Comparison of ENCODE assay signal across 22 mouse cellular contexts in genomic region chr13:89549507-89549906, GRCm38 (mm10). TPM values are rescaled to one million over a fixed set of nuclear protein-coding genes. Genes with fewer than 3 reads are reported as not detected.
DNase-seq lines count a peak whose midpoint lies in the region; ATAC-seq and TF ChIP-seq lines count a peak whose summit lies in the region.
"Had no signal": no experiment of that assay in that cellular context is flagged by ENCODE, and none has a peak within 500 bp of the region (broad histone marks: within the 10 kb centered on the region; RNA-seq: fewer than 3 reads in every experiment).

No protein-coding gene starts in this region.

- no peak overlapping the region for H3K4me3 ChIP-seq in intestine, embryonic 15.5 days (replicated peaks)
- no peak overlapping the region for H3K4me3 ChIP-seq in intestine, postnatal 0 days (ENCODE audit: low read depth, low read length)
- H3K4me3 ChIP-seq in lung, embryonic 16.5 days (ENCODE audit: low read length): no peak overlapping the region
- H3K4me3 ChIP-seq: forebrain, embryonic 10.5 days; forebrain, embryonic 13.5 days; gastrocnemius, adult 2 months; hindbrain, embryonic 12.5 days; hindbrain, embryonic 15.5 days had no signal

- no peaks in the 10 kb centered on the region for H3K36me3 ChIP-seq in intestine, embryonic 15.5 days
- H3K36me3 ChIP-seq in intestine, postnatal 0 days (ENCODE audit: control insufficient read depth, insufficient read depth): no peaks in the 10 kb centered on the region
- no peaks in the 10 kb centered on the region for H3K36me3 ChIP-seq in lung, embryonic 16.5 days (ENCODE audit: control insufficient read depth, insufficient read depth, low read length)
- H3K36me3 ChIP-seq: forebrain, embryonic 10.5 days; hindbrain, embryonic 12.5 days; hindbrain, embryonic 15.5 days had no signal

- ATAC-seq in intestine, embryonic 15.5 days: 0 out of 2 replicates have a peak, but pooled peaks have one; percentile 28
- no peak for ATAC-seq in intestine, postnatal 0 days
- ATAC-seq in lung, embryonic 16.5 days (ENCODE audit: low read depth): peak; percentile 59
- ATAC-seq: forebrain, embryonic 13.5 days; forebrain, embryonic 16.5 days had no signal

- no peak overlapping the region for H3K9ac ChIP-seq in intestine, embryonic 15.5 days
- H3K9ac ChIP-seq in intestine, postnatal 0 days (ENCODE audit: low read depth, low read length): no peak overlapping the region
- no peak overlapping the region for H3K9ac ChIP-seq in lung, embryonic 16.5 days (ENCODE audit: low read length)
- H3K9ac ChIP-seq: forebrain, embryonic 13.5 days; hindbrain, embryonic 12.5 days; hindbrain, embryonic 15.5 days had no signal

- H3K27me3 ChIP-seq in intestine, embryonic 15.5 days (replicated peaks): no peaks in the 10 kb centered on the region
- no peaks in the 10 kb centered on the region for H3K27me3 ChIP-seq in intestine, postnatal 0 days (replicated peaks; ENCODE audit: control insufficient read depth, insufficient read depth, low read length)
- H3K27me3 ChIP-seq in lung, embryonic 16.5 days (ENCODE audit: control insufficient read depth, insufficient read depth, low read depth, low read length): no peaks in the 10 kb centered on the region
- H3K27me3 ChIP-seq: CH12.LX; forebrain, embryonic 13.5 days; hindbrain, embryonic 12.5 days; hindbrain, embryonic 15.5 days had no signal

- 47% methylated on average over 4 of the region's 4 CpGs for WGBS in intestine, embryonic 15.5 days
- 55% methylated on average over 4 of the region's 4 CpGs for WGBS in intestine, postnatal 0 days
- WGBS in lung, embryonic 16.5 days: 55% methylated on average over 3 of the region's 4 CpGs

- no peak overlapping the region for H3K27ac ChIP-seq in intestine, embryonic 15.5 days
- no peak overlapping the region for H3K27ac ChIP-seq in intestine, postnatal 0 days (ENCODE audit: low read depth, low read length)
- H3K27ac ChIP-seq in lung, embryonic 16.5 days (ENCODE audit: low read length): no peak overlapping the region
- H3K27ac ChIP-seq: forebrain, embryonic 10.5 days; forebrain, embryonic 13.5 days; gastrocnemius, adult 2 months; hindbrain, embryonic 12.5 days; hindbrain, embryonic 15.5 days had no signal

- H3K9me3 ChIP-seq in intestine, embryonic 15.5 days: no peaks in the 10 kb centered on the region
- no peaks in the 10 kb centered on the region for H3K9me3 ChIP-seq in intestine, postnatal 0 days (ENCODE audit: control insufficient read depth)
- no peaks in the 10 kb centered on the region for H3K9me3 ChIP-seq in lung, embryonic 16.5 days (ENCODE audit: control insufficient read depth, low read length)
- H3K9me3 ChIP-seq: forebrain, embryonic 10.5 days; forebrain, embryonic 13.5 days; hindbrain, embryonic 12.5 days; hindbrain, embryonic 15.5 days had no signal

- TF ChIP-seq CTCF in intestine, postnatal 0 days (IDR thresholded peaks at IDR 0.05; ENCODE audit: low read depth): no peak

- DNase-seq in lung, adult 18-20 months: no peak
- peak; percentile 57 for DNase-seq in R1 (ENCODE audit: low read depth, low spot score)
- DNase-seq in frontal cortex, postnatal 10 days (ENCODE audit: low spot score in 2 of 2): no peak
- DNase-seq: adrenal gland, postnatal 10 days; adrenal gland, postnatal 36 days; B cell, adult 2 months; cerebellum, adult 18-20 months; cerebellum, adult 9-10 months; cerebellum, postnatal 25 days; gastrocnemius, adult 2 months; gastrocnemius, postnatal 14 days; heart, adult 11 months had no signal

- no peaks in the 10 kb centered on the region for H3K4me1 ChIP-seq in intestine, embryonic 15.5 days (replicated peaks)
- H3K4me1 ChIP-seq in intestine, postnatal 0 days (replicated peaks; ENCODE audit: control insufficient read depth, insufficient read depth, low read length): no peaks in the 10 kb centered on the region
- H3K4me1 ChIP-seq in lung, embryonic 16.5 days (replicated peaks; ENCODE audit: control insufficient read depth, insufficient read depth, low read length): no peaks in the 10 kb centered on the region
- H3K4me1 ChIP-seq: forebrain, embryonic 10.5 days; forebrain, embryonic 13.5 days; hindbrain, embryonic 12.5 days; hindbrain, embryonic 15.5 days had no signal

- H3K4me2 ChIP-seq in intestine, embryonic 15.5 days (replicated peaks): no peak overlapping the region
- H3K4me2 ChIP-seq in intestine, postnatal 0 days (replicated peaks; ENCODE audit: low read depth): no peak overlapping the region
- no peak overlapping the region for H3K4me2 ChIP-seq in lung, embryonic 16.5 days (ENCODE audit: low read depth, low read length)
- H3K4me2 ChIP-seq: forebrain, embryonic 13.5 days; heart, embryonic 11.5 days; hindbrain, embryonic 12.5 days; hindbrain, embryonic 15.5 days had no signal

RNA-seq across cellular contexts. Expression of gene Hapln1, which starts 9.9 kb away (rescaled TPM):
- 4.1 and 4.8 TPM in 2 replicates for polyA plus RNA-seq in intestine, embryonic 15.5 days (2015; fragmentation: Nextera tagmentation; extraction: Ambion mirVana)
- 1.5 and 3.8 TPM in 2 replicates for polyA plus RNA-seq in intestine, postnatal 0 days (2015; fragmentation: Nextera tagmentation; extraction: Ambion mirVana)
- 18.9 and 21.6 TPM in 2 replicates for polyA plus RNA-seq in lung, embryonic 16.5 days (2015; fragmentation: Nextera tagmentation; extraction: Ambion mirVana)
